Mouse (Mus musculus): Measurements from ENCODE around the gene P3h3. TPM values are rescaled to one million over a fixed set of nuclear protein-coding genes. Genes with fewer than 3 reads are reported as not detected.
"Not testable (repeated sequence)": the region's sequence is repeated elsewhere in the genome, so short reads cannot be mapped to it uniquely, and the experiment has no call there.

The P3h3 gene
- polyA plus RNA-seq, 1 experiment from 2014 or later, result 17.0 TPM

DNA sequence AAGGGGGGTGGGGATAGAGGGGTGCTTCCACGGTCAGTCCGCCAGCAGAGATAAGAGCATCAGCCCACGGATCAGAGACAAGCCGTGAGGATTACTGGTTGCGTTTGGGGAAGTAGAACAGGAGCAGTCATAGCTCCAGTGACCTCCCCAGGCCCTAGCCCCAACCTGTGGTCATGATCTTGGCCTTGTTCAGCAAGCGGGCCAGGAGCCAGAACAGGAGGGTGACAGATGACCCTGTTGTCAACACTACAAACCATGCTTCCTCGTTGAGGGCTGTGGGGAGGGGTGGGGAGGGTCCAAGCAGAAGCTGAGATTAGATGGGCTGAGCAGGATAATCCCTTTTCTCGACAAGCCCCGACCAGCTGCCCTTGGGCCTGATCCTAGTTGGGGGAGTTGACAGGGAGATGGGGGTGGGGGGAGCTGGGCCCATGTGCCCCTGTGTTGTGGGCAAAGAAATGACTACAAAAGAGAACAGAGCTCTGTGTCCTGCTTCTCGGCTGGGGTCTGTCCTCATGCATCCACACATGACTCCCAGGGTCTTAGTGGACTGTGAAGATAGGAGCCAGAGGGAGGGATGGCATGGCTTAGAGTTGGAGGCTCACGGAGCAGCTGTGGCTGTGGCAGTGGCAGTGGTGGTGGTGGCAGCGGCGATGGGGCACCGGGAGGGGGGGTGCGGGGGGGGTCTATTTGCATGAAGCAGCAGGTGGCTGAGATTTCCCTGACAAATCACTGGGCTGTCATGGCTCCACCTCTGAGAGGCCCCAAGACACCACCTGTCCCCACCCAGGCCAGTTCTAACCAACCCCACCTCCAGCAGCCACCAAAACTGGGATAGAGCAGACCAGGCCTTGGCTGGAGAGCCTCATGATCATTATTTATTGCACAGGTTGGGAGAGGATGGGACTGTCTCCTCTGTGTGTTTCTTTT, 17.0 kb downstream of the P3h3 start, which contains the start of gene Gnb3:
Gene Gnb3, minus strand, starts transcription at position 35 of the 927 bp plus-strand sequence.
- WGBS, result 35% methylated on average over 15 of the region's 15 CpGs
- Histone ChIP-seq H3K27ac (replicated peaks) (0 out of 2 replicates have a peak within 1 kb of the TSS, but pooled peaks have one; percentile 2), H3K36me3 (replicated peaks) (peaks cover 29% of the 10 kb centered on the region), H3K27me3 (replicated peaks; ENCODE audit: low read depth, poor library complexity, severe bottlenecking) (peaks cover 14% of the 10 kb centered on the region), H3K9me3 (no peaks in the 10 kb centered on the region), H3K4me1 (peaks cover 44% of the 10 kb centered on the region), H3K4me3 (peak within 1 kb of the TSS; percentile 8)
- DNase-seq (ENCODE audit: low spot score), result no peak

- no peak for DNase-seq (ENCODE audit: low spot score)
- peaks cover 14% of the 10 kb centered on the region for H3K27me3 ChIP-seq (replicated peaks; ENCODE audit: low read depth, poor library complexity, severe bottlenecking)
- peak overlapping the region; percentile 8 for H3K4me3 ChIP-seq
- peaks cover 51% of the 10 kb centered on the region for H3K4me1 ChIP-seq
- H3K9me3 ChIP-seq, result no peaks in the 10 kb centered on the region
- 0 out of 2 replicates have a peak overlapping the region, but pooled peaks have one; percentile 2 for H3K27ac ChIP-seq (replicated peaks)
- peaks cover 29% of the 10 kb centered on the region for H3K36me3 ChIP-seq (replicated peaks)
- 14% methylated on average over 8 of the region's 8 CpGs for WGBS
Observed at GRCm38 (mm10) chr6:124839805-124840204, 17.7 kb downstream of the P3h3 start.

- Histone ChIP-seq H3K27ac (replicated peaks) (no peak overlapping the region), H3K4me3 (no peak overlapping the region), H3K9me3 (no peaks in the 10 kb centered on the region), H3K27me3 (replicated peaks; ENCODE audit: low read depth, poor library complexity, severe bottlenecking) (peaks cover 14% of the 10 kb centered on the region), H3K36me3 (replicated peaks) (peaks cover 50% of the 10 kb centered on the region), H3K4me1 (peaks cover 77% of the 10 kb centered on the region)
- 86% methylated on average over 7 of the region's 7 CpGs for WGBS
- no peak for DNase-seq (ENCODE audit: low spot score)
Observed at GRCm38 (mm10) chr6:124836411-124836810, 21.1 kb downstream of the P3h3 start.

- Histone ChIP-seq H3K4me3 (peak overlapping the region; percentile 27; the same call in 1 of the 2 replicates), H3K27ac (replicated peaks) (peak overlapping the region; percentile 58), H3K36me3 (replicated peaks) (peaks cover 46% of the 10 kb centered on the region), H3K9me3 (no peaks in the 10 kb centered on the region), H3K27me3 (replicated peaks; ENCODE audit: low read depth, poor library complexity, severe bottlenecking) (peaks cover 14% of the 10 kb centered on the region), H3K4me1 (peaks cover 84% of the 10 kb centered on the region)
- WGBS, result 37% methylated on average over 10 of the region's 10 CpGs
- peak; percentile 34 for DNase-seq (ENCODE audit: low spot score)
Observed at GRCm38 (mm10) chr6:124835531-124835930, 22.0 kb downstream of the P3h3 start.

DNA sequence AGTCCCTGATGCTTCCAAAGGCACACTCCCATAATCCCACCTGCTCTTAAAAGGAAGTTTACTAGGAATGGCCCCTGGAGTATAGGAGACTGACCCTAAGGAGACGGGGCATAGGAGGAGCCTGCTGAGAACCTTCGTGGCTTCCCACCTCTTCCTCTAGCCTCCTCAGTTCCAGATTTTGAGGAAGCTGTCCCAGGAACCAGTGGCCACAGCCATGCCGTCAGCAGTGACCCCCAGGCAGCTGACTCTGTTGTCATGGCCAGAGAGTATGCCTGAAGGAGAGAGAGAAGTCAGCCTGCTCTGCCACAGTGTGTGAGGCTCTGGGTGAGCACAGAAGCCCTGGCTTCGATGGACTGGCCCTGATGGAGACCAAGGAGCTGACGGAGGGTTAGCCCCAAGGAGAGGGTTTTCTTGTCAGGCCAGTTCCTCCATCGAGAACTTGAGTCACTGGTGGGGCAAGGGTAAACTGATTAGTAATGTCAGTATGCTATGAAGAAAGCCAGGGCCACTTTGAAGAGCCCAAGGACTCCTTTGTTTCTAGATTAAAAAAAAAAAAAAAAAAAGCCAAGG, 23.0 kb downstream of the P3h3 start:
- H3K4me3 ChIP-seq, result peak overlapping the region; percentile 17; the same call in 1 of the 2 replicates
- H3K36me3 ChIP-seq (replicated peaks), result peaks cover 46% of the 10 kb centered on the region
- peaks cover 77% of the 10 kb centered on the region for H3K4me1 ChIP-seq
- H3K9me3 ChIP-seq, result no peaks in the 10 kb centered on the region
- peaks cover 9% of the 10 kb centered on the region for H3K27me3 ChIP-seq (replicated peaks; ENCODE audit: low read depth, poor library complexity, severe bottlenecking)
- DNase-seq (ENCODE audit: low spot score), result no peak
- 83% methylated on average over 6 of the region's 6 CpGs for WGBS
- no peak overlapping the region for H3K27ac ChIP-seq (replicated peaks)

DNA sequence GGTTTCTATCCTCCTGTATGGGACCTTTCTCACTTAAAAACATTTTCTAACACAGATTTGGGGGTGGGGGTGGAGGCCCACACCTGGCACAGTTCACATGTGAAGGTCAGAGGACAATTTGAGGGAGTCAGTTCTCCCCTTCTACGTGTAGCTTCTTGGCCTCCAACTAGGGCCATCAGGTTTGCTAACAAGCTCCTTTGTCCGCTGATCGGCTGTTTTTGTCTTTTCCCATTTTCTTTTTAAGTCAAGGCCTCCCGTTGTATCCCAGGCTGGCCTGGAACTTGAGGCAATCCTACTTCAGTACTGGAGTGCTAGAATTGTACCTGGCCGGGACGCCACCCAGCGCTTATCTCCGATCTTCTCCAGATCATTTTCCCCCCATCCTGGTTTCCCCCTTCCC, 25.9 kb downstream of the P3h3 start:
- DNase-seq (ENCODE audit: low spot score), result no peak
- H3K27me3 ChIP-seq (replicated peaks; ENCODE audit: low read depth, poor library complexity, severe bottlenecking), result no peaks in the 10 kb centered on the region
- peaks cover 65% of the 10 kb centered on the region for H3K4me1 ChIP-seq
- no peaks in the 10 kb centered on the region for H3K9me3 ChIP-seq
- H3K27ac ChIP-seq (replicated peaks), result no peak overlapping the region
- WGBS, result 93% methylated on average over 8 of the region's 8 CpGs
- H3K4me3 ChIP-seq, result peak overlapping the region; percentile 81
- H3K36me3 ChIP-seq (replicated peaks), result peaks cover 56% of the 10 kb centered on the region

DNA sequence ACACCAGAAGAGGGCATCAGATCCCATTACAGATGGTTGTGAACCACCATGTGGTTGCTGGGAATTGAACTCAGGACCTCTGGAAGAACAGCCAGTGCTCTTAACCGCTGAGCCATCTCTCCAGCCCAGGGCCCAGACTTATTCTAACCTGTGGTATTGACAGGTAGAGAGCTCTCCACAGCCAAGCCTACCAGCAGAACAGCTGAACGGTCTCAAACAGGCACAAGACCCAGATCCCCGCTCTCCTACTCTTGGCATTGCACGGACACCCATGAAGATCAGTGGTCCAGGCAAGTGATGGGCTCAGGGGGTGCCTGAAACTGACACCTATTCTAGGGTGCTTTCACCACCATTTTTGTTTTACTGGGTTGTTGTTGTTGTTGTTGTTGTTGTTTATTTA, 26.4 kb downstream of the P3h3 start:
- 95% methylated on average over 4 of the region's 4 CpGs for WGBS
- not testable (repeated sequence) for H3K27ac ChIP-seq (replicated peaks); H3K27me3 ChIP-seq (replicated peaks; ENCODE audit: low read depth, poor library complexity, severe bottlenecking); H3K9me3 ChIP-seq; DNase-seq (ENCODE audit: low spot score)
- H3K4me1 ChIP-seq, result peaks cover 60% of the 10 kb centered on the region
- H3K4me3 ChIP-seq, result peak overlapping the region; percentile 81
- peaks cover 61% of the 10 kb centered on the region for H3K36me3 ChIP-seq (replicated peaks)

- H3K36me3 ChIP-seq (replicated peaks), result peaks cover 65% of the 10 kb centered on the region
- WGBS, result under 1% methylated on average over 38 of the region's 38 CpGs
- peaks cover 49% of the 10 kb centered on the region for H3K4me1 ChIP-seq
- H3K27ac ChIP-seq (replicated peaks), result peak overlapping the region; percentile 90
- no peaks in the 10 kb centered on the region for H3K9me3 ChIP-seq
- H3K27me3 ChIP-seq (replicated peaks; ENCODE audit: low read depth, poor library complexity, severe bottlenecking), result no peaks in the 10 kb centered on the region
- DNase-seq (ENCODE audit: low spot score), result peak; percentile 94
- H3K4me3 ChIP-seq, result peak overlapping the region; percentile 81
Observed at GRCm38 (mm10) chr6:124829799-124830700, 27.5 kb downstream of the P3h3 start.

DNA sequence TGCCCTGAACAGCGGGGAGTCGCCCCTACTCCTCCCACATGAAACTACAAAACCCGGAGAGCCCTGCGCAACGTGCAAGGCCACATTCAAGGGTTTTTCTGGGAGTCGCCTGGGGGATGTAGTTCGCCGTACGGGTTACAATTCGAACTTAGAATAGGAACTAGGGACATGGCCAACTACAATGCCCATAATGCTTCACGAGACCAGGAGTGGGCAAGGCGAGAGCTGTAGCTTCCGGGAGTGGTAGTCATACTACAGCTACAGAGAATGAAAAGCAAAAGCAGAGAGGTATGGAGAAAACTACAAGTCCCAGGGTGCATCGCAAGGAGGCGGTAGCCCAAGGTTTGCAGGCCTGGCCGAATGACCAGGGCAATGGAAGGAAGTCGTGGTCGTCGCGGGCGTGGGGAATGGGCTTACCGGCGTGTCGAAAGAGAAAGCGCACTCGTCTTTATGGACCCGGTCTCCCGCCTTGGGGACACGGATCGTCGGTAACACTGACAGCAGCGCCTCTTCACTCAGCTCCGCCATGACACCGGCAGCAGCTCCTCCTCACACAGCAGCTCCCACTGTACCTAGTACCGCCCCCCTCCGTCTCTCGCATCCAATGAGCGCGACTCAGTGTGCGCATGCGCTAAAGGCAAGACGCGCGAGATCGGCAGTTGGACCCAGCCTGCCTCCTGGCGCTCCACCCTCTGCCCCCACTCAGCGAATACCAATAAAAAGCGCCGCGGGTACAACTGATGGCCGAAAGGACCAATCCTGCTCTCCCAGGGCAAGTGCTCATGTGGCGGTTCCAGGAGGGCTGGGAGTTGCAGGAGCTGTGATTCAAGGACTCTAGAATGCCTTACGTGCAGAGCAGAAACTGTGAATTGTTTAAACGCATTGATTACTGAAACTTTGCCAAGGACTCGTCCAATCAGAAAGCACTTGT, 28.4 kb downstream of the P3h3 start, which contains the start of the genes Usp5 and Cdca3:
Gene Usp5, minus strand, starts transcription at position 617 of the 931 bp plus-strand sequence.
Gene Cdca3, plus strand, starts transcription at position 680 of the 931 bp plus-strand sequence.
- WGBS, result under 1% methylated on average over 55 of the region's 55 CpGs
- DNase-seq (ENCODE audit: low spot score), result peak; percentile 99
- Histone ChIP-seq H3K27ac (replicated peaks) (peak within 1 kb of the TSS; percentile 90), H3K4me3 (peak within 1 kb of the TSS; percentile 81), H3K4me1 (peaks cover 40% of the 10 kb centered on the region), H3K36me3 (replicated peaks) (peaks cover 65% of the 10 kb centered on the region), H3K9me3 (no peaks in the 10 kb centered on the region), H3K27me3 (replicated peaks; ENCODE audit: low read depth, poor library complexity, severe bottlenecking) (no peaks in the 10 kb centered on the region)

DNA sequence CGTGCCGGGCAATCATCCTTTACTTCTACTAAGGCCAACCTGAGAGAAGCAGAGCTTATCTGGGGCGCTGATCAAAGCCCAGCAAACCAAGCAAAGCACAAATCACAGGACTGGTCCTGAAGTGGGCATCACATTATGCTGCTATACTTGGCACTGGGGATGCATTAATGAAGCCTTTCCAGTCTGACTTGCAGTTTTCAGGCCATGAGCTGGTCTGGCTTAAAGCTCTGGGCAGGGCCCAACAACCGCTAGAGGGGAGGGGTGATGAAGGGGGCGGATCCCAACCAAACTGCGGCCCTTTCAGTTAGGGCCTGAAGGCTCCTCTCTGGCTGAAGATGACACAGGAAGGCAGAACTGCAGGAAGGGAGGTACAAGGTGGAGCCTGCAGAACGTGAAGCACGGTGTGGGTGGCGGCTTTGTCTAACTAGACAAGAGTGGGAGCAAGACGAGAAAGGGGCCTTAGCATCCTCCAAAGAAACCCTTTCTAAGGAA, 29.4 kb downstream of the P3h3 start:
- H3K4me3 ChIP-seq, result peak overlapping the region; percentile 81
- H3K9me3 ChIP-seq, result no peaks in the 10 kb centered on the region
- 25% methylated on average over 10 of the region's 10 CpGs for WGBS
- peaks cover 31% of the 10 kb centered on the region for H3K4me1 ChIP-seq
- peaks cover 65% of the 10 kb centered on the region for H3K36me3 ChIP-seq (replicated peaks)
- DNase-seq (ENCODE audit: low spot score), result peak; percentile 59
- peak overlapping the region; percentile 90 for H3K27ac ChIP-seq (replicated peaks)
- no peaks in the 10 kb centered on the region for H3K27me3 ChIP-seq (replicated peaks; ENCODE audit: low read depth, poor library complexity, severe bottlenecking)

- Histone ChIP-seq H3K27me3 (replicated peaks; ENCODE audit: low read depth, poor library complexity, severe bottlenecking) (no peaks in the 10 kb centered on the region), H3K4me3 (no peak overlapping the region), H3K27ac (replicated peaks) (no peak overlapping the region), H3K36me3 (replicated peaks) (peaks cover 100% of the 10 kb centered on the region), H3K4me1 (no peaks in the 10 kb centered on the region), H3K9me3 (no peaks in the 10 kb centered on the region)
- no peak for DNase-seq (ENCODE audit: low spot score)
- WGBS, result 96% methylated on average over 4 of the region's 4 CpGs
Observed at GRCm38 (mm10) chr6:124822049-124822448, 35.5 kb downstream of the P3h3 start.
